Mouse (Mus musculus): ENCODE data around the gene Oog4.
"Not testable (repeated sequence)": the region's sequence is repeated elsewhere in the genome, so short reads cannot be mapped to it uniquely, and the experiment has no call there.

Gene Oog4

GRCm38 (mm10) chr4:143450224-143450623, at the start of gene Oog4:
Gene Oog4, minus strand, starts transcription at chr4:143450324.
- no peak for DNase-seq (ENCODE audit: low read depth, low spot score)

DNA sequence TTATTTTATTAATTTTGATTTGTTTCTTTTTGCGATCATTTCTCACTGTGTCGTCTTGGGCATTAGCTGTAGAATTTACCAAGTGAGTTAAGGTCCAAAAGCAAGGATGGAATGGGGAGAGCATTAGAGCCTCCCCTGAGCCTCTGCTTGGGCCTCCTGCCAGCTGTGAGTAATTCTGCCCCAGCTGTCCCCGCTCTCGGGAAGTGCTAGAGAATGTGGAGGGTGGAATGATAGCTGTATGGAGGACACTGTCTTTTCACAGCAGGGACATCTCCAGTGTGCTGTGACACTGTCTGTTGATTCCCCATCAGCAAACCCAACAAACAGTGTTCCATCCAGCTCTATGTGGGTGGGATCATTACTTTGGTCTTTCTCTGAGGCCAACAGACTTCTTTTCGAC, 23.4 kb downstream of the Oog4 start:
- DNase-seq (ENCODE audit: low read depth, low spot score): not testable (repeated sequence)

DNA sequence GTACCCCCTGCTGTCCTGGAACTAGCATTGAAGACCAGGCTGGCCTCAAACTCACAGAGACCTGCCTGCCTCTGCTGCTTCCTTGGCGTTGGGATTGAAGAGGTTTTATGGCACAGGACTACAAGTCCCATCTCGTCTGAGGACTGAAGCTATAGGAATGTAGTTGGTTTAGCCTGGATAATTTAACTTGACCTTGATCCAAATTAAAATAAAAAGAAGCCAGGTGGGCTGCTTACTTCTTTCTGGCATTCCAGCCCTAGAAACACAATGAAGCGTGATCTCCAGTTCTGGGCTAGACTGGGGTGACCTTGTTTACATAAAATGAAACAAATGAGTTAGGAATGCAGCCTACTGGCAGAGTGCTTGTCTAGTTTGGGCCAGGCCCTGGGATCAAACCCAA, 36.0 kb downstream of the Oog4 start:
- no peak for DNase-seq (ENCODE audit: low read depth, low spot score)

GRCm38 (mm10) chr4:143413621-143414020, 36.5 kb downstream of the Oog4 start:
- DNase-seq (ENCODE audit: low read depth, low spot score): no peak

DNA sequence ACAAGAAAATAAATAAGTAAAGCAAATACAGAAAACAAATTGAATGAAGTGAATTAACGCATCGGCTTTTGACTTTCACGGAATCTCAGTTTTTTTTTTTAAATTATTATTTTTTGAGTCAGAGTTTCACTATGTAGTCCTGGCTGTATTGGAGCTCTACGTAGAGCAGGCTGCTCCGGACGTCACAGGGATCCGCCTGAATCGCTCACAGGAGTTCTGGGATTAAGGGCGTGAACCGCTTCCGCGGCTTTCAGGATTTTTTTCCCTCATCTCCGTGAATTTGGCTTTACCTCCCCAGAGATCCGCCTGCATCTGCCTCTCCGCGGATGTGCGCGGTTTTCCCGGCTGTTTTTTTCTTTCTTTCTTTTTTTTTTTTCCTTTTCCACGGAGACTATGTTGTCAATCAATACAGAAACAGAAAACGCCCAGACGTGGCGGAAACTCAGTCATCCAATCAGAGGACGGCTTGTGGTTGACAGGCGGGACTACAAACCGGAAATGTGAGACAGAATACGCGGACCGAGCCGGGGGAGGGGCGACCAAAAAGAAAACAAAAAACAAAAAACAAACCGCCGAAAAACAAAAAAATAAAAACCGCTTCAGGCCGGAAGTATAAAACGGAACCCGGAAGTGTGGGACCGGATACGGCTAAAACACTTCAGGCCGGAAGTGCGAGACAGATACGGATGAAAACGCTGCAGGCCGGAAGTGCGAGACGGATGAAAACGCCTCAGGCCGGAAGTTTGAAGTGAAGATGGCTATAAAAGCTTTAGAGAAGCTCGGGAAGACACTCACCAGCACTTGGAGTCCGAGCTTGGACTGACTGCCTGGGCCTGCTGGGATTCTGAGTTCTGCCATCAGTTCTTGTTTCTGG, 37.7 kb downstream of the Oog4 start, which contains the start of gene Pramef8:
Gene Pramef8, plus strand, starts transcription at position 208 of the 874 bp plus-strand sequence.
- peak; percentile 93 for DNase-seq (ENCODE audit: low read depth, low spot score)

- no peak for DNase-seq (ENCODE audit: low read depth, low spot score)
Measured at GRCm38 (mm10) chr4:143411566-143412218, 38.4 kb downstream of the Oog4 start.

GRCm38 (mm10) chr4:143394181-143394580, 55.9 kb downstream of the Oog4 start, which contains the start of gene Pramel1:
Gene Pramel1, plus strand, starts transcription at chr4:143394428.
- no peak for DNase-seq (ENCODE audit: low read depth, low spot score)

DNA sequence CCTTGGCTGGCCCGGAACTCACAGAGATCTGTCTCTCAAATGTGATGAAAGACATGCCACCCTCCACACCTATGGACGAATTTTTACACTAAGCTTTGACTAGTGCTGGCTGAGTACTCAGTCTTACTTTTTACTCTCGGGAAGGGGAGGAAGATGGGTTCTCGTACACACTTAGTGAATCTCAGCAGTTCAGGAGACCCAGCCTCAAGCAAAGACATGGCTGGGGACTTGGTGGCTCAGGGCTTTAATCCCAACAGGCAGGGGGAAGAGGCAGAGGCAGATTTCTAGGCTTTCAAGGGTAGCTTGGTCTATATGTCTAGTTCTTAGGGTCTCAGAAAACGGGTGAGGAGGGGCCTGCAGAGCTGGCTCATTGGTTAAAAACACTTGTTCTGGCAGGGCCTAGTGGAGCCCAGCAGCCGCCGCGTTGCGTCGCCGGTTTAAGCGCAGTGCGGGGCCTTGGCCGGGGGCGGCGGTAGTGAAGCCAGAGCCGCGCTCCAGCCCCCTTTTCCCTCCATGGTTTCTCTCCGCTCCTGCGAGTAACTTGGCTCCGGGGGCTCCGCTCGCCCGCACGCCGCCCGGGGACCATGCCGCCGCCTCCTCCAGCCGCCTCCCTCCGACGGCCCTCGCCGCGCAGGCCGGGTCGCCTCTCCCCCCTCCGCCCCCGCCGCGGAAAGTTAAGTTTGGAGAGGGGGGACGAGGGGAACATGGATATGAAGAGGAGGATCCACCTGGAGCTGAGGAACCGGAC, 61.0 kb downstream of the Oog4 start:
- DNase-seq (ENCODE audit: low read depth, low spot score): peak; percentile 40
